Mouse (Mus musculus): ENCODE data around the gene Ints11.
A peak's percentile ranks its signal among the peaks of the same experiment; 100 is the strongest.

Ints11 gene

GRCm38 (mm10) chr4:155892438-155893211, 23.3 kb downstream of the Ints11 start:
- DNase-seq = no peak

- no peak for DNase-seq
Observed at GRCm38 (mm10) chr4:155893212-155893690, 23.9 kb downstream of the Ints11 start.

GRCm38 (mm10) chr4:155894311-155894881, 25.1 kb downstream of the Ints11 start:
- DNase-seq = peak; percentile 87

- peak; percentile 80 for DNase-seq
Observed at GRCm38 (mm10) chr4:155895216-155895615, 25.9 kb downstream of the Ints11 start.

- DNase-seq = no peak
Observed at GRCm38 (mm10) chr4:155895826-155896225, 26.5 kb downstream of the Ints11 start.

GRCm38 (mm10) chr4:155896461-155896860, 27.1 kb downstream of the Ints11 start:
- no peak for DNase-seq

GRCm38 (mm10) chr4:155898318-155898717, 29.0 kb downstream of the Ints11 start:
- no peak for DNase-seq

GRCm38 (mm10) chr4:155899355-155899754, 30.0 kb downstream of the Ints11 start:
- no peak for DNase-seq

GRCm38 (mm10) chr4:155901205-155901604, 31.9 kb downstream of the Ints11 start:
- DNase-seq = peak; percentile 33

GRCm38 (mm10) chr4:155903246-155903645, 33.9 kb downstream of the Ints11 start:
- DNase-seq = peak; percentile 1

- DNase-seq = no peak
Observed at GRCm38 (mm10) chr4:155904318-155905102, 35.2 kb downstream of the Ints11 start.

- no peak for DNase-seq
Observed at GRCm38 (mm10) chr4:155905634-155906033, 36.3 kb downstream of the Ints11 start.

GRCm38 (mm10) chr4:155906125-155906524, 36.8 kb downstream of the Ints11 start:
- no peak for DNase-seq

- peak; percentile 0 for DNase-seq
Observed at GRCm38 (mm10) chr4:155907003-155907402, 37.7 kb downstream of the Ints11 start.

GRCm38 (mm10) chr4:155908281-155908680, 38.9 kb downstream of the Ints11 start:
- DNase-seq = peak; percentile 1

GRCm38 (mm10) chr4:155908751-155909150, 39.4 kb downstream of the Ints11 start:
- DNase-seq = no peak

- DNase-seq = no peak
Observed at GRCm38 (mm10) chr4:155932031-155932430, 62.7 kb downstream of the Ints11 start.
